Mouse (Mus musculus) heart, embryonic 15.5 days (tissue): Measurements from ENCODE around the gene Magi1. TPM values are rescaled to one million over a fixed set of nuclear protein-coding genes. Genes with fewer than 3 reads are reported as not detected.
"Not testable (repeated sequence)": the region's sequence is repeated elsewhere in the genome, so short reads cannot be mapped to it uniquely, and the experiment has no call there.

Experiments used
- ATAC-seq: fragments of 200-750 bp; cut with Nextera tagmentation; replicated peaks from 2 replicates; pipeline ENCODE4 v1.8.0; 2017; ENCODE audit warnings: low read depth, moderate TSS enrichment; ENCODE audit not compliant: insufficient number of reproducible peaks, insufficient read depth, low FRiP score
- H3K27ac ChIP-seq: fragments of 300-500 bp; sonication (generic); 2 replicates; pipeline ENCODE4 v1.5.1; 2015; ENCODE audit warnings: mild to moderate bottlenecking, inconsistent platforms
- H3K27me3 ChIP-seq: fragments of 300-500 bp; sonication (generic); 2 replicates; pipeline ENCODE4 v1.6.1; 2015; ENCODE audit warnings: inconsistent platforms
- H3K36me3 ChIP-seq: fragments of 300-500 bp; sonication (generic); 2 replicates; pipeline ENCODE4 v1.6.1; 2015; ENCODE audit warnings: mild to moderate bottlenecking, inconsistent platforms
- H3K4me1 ChIP-seq: fragments of 300-500 bp; sonication (generic); replicated peaks from 2 replicates; pipeline ENCODE4 v1.6.1; 2015; ENCODE audit warnings: inconsistent platforms
- H3K4me2 ChIP-seq: fragments of 300-500 bp; sonication (generic); 2 replicates; pipeline ENCODE4 v1.6.1; 2015; ENCODE audit warnings: inconsistent platforms, mild to moderate bottlenecking, moderate library complexity
- H3K4me3 ChIP-seq: fragments of 300-500 bp; sonication (generic); 2 replicates; pipeline ENCODE4 v1.5.1; 2015; ENCODE audit warnings: mild to moderate bottlenecking, inconsistent platforms
- H3K9ac ChIP-seq: fragments of 300-500 bp; sonication (generic); 2 replicates; pipeline ENCODE4 v1.6.1; 2015; ENCODE audit warnings: mild to moderate bottlenecking, inconsistent platforms
- H3K9me3 ChIP-seq: fragments of 300-500 bp; sonication (generic); replicated peaks from 2 replicates; pipeline ENCODE4 v1.6.1; 2016; ENCODE audit warnings: inconsistent platforms
- WGBS: fragments of 180-500 bp; shearing (Covaris S2); methylation state at CpG from one replicate; pipeline ENCODE4 v1.1.7; 2015; ENCODE audit warnings: mixed read lengths; 5-methylcytosine and 5-hydroxymethylcytosine counted together
- polyA plus RNA-seq: library from polyadenylated mRNA; unstranded; fragments of >200 nt; fragmentation: Nextera tagmentation; extraction: Ambion mirVana; gene quantifications from 2 replicates; pipeline ENCODE4 v1.2.1, GENCODE M21; 2015

Magi1 gene
- polyA plus RNA-seq, 1 experiment from 2014 or later = 7.5 TPM

DNA sequence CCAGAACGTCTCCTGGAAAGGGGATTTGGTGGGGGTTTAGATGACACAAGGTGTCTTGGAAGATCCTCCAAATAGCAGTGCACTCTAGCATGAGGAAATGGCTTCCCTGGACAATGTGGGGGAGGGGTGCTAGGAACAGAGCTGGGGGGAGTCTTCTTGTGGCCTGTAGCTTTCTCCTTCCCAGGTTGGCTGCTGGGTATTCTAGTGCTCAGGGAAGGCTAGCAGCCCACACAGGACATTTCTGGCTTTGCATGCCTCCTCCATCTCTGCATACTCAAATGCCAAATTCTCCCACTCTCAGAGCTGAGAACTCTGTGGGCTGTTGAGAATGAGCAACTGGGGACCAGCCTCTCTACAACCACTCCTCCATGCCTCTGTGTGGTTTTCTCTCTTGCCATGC is 622.6 kb downstream of the Magi1 start:
- no peak overlapping the region for H3K9ac ChIP-seq
- no peaks in the 10 kb centered on the region for H3K27me3 ChIP-seq
- H3K36me3 ChIP-seq = no peaks in the 10 kb centered on the region
- no peak for ATAC-seq
- H3K4me2 ChIP-seq = no peak overlapping the region
- H3K4me1 ChIP-seq = peaks cover 6% of the 10 kb centered on the region
- H3K4me3 ChIP-seq = no peak overlapping the region
- no peaks in the 10 kb centered on the region for H3K9me3 ChIP-seq
- no peak overlapping the region for H3K27ac ChIP-seq
- 60% methylated on average over 1 of the region's 1 CpGs for WGBS

DNA sequence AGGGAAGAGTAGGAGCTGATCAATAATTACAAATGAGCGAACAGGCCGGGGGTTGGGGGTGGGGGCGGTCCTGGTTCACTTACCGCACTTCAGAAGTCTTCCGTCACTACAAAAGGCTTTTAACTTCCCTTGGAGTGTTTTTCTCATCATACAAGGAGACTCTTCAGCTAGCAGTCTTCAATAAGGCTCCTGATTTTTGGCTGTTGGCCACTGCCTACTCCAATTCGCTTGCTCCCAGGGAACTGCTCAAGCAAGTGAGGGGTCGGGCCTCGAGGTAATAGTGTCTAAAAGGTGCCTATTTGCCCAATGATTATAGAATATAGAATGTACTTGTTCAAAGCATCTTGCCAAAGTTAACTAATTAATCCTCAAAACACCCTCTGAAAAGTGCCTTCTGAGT is 624.2 kb downstream of the Magi1 start:
- WGBS = 81% methylated on average over 8 of the region's 8 CpGs
- H3K36me3 ChIP-seq = no peaks in the 10 kb centered on the region
- peaks cover 6% of the 10 kb centered on the region for H3K4me1 ChIP-seq
- no peak overlapping the region for H3K27ac ChIP-seq
- H3K9ac ChIP-seq = no peak overlapping the region
- no peak for ATAC-seq
- H3K27me3 ChIP-seq = no peaks in the 10 kb centered on the region
- H3K4me3 ChIP-seq = no peak overlapping the region
- H3K4me2 ChIP-seq = no peak overlapping the region
- no peaks in the 10 kb centered on the region for H3K9me3 ChIP-seq

GRCm38 (mm10) chr6:93657187-93657974 is 626.3 kb downstream of the Magi1 start:
- Histone ChIP-seq H3K9me3 (no peaks in the 10 kb centered on the region), H3K9ac (no peak overlapping the region), H3K4me2 (0 out of 2 replicates have a peak overlapping the region, but pooled peaks have one; percentile 16), H3K4me1 (peaks cover 6% of the 10 kb centered on the region), H3K36me3 (no peaks in the 10 kb centered on the region), H3K4me3 (no peak overlapping the region), H3K27me3 (no peaks in the 10 kb centered on the region), H3K27ac (peak overlapping the region; percentile 61)
- 0 out of 2 replicates have a peak, but pooled peaks have one; percentile 27 for ATAC-seq
- WGBS = 13% methylated on average over 13 of the region's 13 CpGs

DNA sequence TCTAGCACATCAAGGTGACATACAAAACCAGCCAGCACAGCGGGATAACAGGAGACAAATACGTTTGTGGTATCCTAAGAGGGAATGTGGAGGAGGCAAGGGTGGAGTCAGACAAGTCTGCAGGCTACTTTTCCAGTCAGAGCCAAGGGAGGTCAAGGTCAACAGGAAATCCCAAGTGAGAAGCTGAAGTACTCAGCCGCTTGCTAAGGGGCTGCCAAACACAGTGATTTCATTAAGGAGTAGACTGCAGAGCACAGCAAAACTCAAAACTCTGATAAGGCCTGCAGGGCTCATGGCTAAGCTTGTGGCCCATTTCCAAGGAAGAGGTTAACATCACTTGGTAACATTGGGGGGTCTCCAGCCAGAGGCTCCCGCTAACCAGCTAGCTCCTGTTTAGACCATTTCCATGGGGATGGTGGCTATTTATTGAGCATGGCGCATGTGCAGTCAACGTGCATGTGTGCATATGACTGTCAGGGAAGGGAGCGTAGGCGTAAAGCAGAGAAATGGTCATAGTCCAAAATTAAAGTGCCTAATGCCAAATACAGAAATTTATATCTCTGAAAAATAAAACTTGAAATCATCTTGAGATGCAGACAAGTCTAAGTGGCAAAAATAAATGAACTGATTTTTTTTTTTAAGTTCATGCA is 635.0 kb downstream of the Magi1 start:
- peak; percentile 51 for ATAC-seq
- 55% methylated on average over 8 of the region's 8 CpGs for WGBS
- Histone ChIP-seq H3K27me3 (no peaks in the 10 kb centered on the region), H3K9ac (no peak overlapping the region), H3K36me3 (no peaks in the 10 kb centered on the region), H3K27ac (peak overlapping the region; percentile 49; the same call in 1 of the 2 replicates), H3K4me2 (no peak overlapping the region), H3K4me1 (peaks cover 11% of the 10 kb centered on the region), H3K4me3 (no peak overlapping the region), H3K9me3 (no peaks in the 10 kb centered on the region)

DNA sequence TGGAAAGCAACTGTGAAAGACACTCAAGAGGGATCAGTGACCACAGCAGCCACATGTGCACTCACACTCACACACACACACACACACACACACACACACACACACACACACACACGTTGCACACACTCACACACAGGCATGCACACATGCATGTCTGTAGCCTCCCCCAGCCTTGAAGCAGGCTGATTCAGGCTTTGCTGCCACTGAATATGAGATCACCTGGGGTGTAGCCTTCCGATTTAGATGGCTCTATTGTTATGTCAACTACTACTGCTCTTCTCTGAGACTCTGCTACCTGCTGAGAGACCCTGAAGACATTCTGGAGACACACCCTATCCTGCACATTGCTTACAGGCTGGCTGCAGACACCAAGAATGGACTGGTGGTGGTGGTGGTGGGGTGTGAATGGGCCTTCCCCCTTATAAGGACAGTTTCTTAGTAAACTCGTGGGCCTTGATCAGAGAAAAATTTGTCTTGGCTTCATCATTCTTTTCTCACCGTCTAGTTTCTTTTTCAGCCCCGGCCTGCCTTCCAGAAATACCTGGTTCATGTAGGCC is 653.9 kb downstream of the Magi1 start:
- not testable (repeated sequence) for H3K4me1 ChIP-seq, H3K9me3 ChIP-seq, H3K4me2 ChIP-seq, ATAC-seq, H3K9ac ChIP-seq, H3K4me3 ChIP-seq, H3K36me3 ChIP-seq, H3K27me3 ChIP-seq, H3K27ac ChIP-seq
- 68% methylated on average over 5 of the region's 5 CpGs for WGBS

DNA sequence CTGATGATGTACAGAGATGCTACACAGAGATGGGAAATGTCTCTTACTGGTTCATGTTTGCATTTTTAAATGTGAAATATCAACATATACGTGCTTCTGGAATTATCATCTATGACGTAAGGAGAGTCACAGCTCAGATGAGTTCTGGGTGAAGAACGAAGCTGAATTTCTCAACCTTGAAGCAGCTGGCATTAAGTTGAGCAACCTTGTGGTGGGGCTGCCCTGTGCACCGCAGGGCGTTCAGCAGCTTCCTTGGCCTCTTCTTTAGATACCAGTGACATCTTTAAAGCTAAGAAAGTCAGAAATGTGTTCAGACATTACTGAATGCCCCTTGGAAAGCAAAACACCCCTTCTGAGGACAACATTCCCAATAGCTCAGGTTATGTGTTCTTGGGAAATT is 656.5 kb downstream of the Magi1 start:
- Histone ChIP-seq H3K9ac (no peak overlapping the region), H3K4me2 (no peak overlapping the region), H3K4me3 (no peak overlapping the region), H3K4me1 (no peaks in the 10 kb centered on the region), H3K9me3 (no peaks in the 10 kb centered on the region), H3K27me3 (no peaks in the 10 kb centered on the region), H3K27ac (no peak overlapping the region), H3K36me3 (no peaks in the 10 kb centered on the region)
- ATAC-seq = no peak
- WGBS = 83% methylated on average over 5 of the region's 5 CpGs

Other genes with a start within 250 kb of the Magi1 start
- gene Slc25a26, start 216.4 kb upstream of the Magi1 start, polyA plus RNA-seq = 12.6 and 13.2 TPM in 2 replicates